Mouse (Mus musculus) right cerebral cortex, adult 2 months (tissue): ENCODE results near the gene Ano3.
A peak's percentile ranks its signal among the peaks of the same experiment; 100 is the strongest.

Experiments
- DNase-seq, 2 experiments: peaks; one replicate each; pipeline ENCODE4 v3.0.0; 2021 to 2022; ENCODE audit warnings: low spot score in 2 of 2

The Ano3 gene

GRCm38 (mm10) chr2:110806302-110807093 lies 144.2 kb downstream of the Ano3 start:
- no peak for DNase-seq

GRCm38 (mm10) chr2:110795928-110796327 lies 154.8 kb downstream of the Ano3 start:
- DNase-seq, result no peak

- DNase-seq, result peak; percentile 15 to 21
Measured at GRCm38 (mm10) chr2:110795433-110795832, 155.3 kb downstream of the Ano3 start.

- DNase-seq, result no peak
Measured at GRCm38 (mm10) chr2:110787396-110787795, 163.3 kb downstream of the Ano3 start.

- no peak for DNase-seq
Measured at GRCm38 (mm10) chr2:110759434-110759833, 191.3 kb downstream of the Ano3 start.

- no peak for DNase-seq
Measured at GRCm38 (mm10) chr2:110757556-110757955, 193.2 kb downstream of the Ano3 start.

GRCm38 (mm10) chr2:110740493-110740892 lies 210.2 kb downstream of the Ano3 start:
- DNase-seq, result no peak

GRCm38 (mm10) chr2:110739781-110740180 lies 210.9 kb downstream of the Ano3 start:
- DNase-seq, result no peak

GRCm38 (mm10) chr2:110737981-110738380 lies 212.7 kb downstream of the Ano3 start:
- DNase-seq, result no peak

- DNase-seq, result peak; percentile 22 to 40
Measured at GRCm38 (mm10) chr2:110737236-110737635, 213.5 kb downstream of the Ano3 start.

- DNase-seq, result no peak
Measured at GRCm38 (mm10) chr2:110726106-110726505, 224.6 kb downstream of the Ano3 start.

- DNase-seq, result peak in 1 of 2 experiments; percentile 9
Measured at GRCm38 (mm10) chr2:110722208-110722607, 228.5 kb downstream of the Ano3 start.

GRCm38 (mm10) chr2:110721290-110721753 lies 229.4 kb downstream of the Ano3 start, which contains the start of gene Muc15:
Gene Muc15, plus strand, starts transcription at chr2:110721340.
- DNase-seq, result no peak

GRCm38 (mm10) chr2:110719051-110719450 lies 231.7 kb downstream of the Ano3 start:
- DNase-seq, result peak; percentile 30 to 33

- peak; percentile 71 to 72 for DNase-seq
Measured at GRCm38 (mm10) chr2:110710055-110710720, 240.5 kb downstream of the Ano3 start.

GRCm38 (mm10) chr2:110709436-110709835 lies 241.3 kb downstream of the Ano3 start:
- peak in 1 of 2 experiments; percentile 13 for DNase-seq

- peak in 1 of 2 experiments; percentile 14 for DNase-seq
Measured at GRCm38 (mm10) chr2:110671071-110671624, 279.6 kb downstream of the Ano3 start.

- peak in 1 of 2 experiments; percentile 12 for DNase-seq
Measured at GRCm38 (mm10) chr2:110663329-110663728, 287.4 kb downstream of the Ano3 start.

GRCm38 (mm10) chr2:110644846-110645245 lies 305.9 kb downstream of the Ano3 start:
- no peak for DNase-seq

- no peak for DNase-seq
Measured at GRCm38 (mm10) chr2:110644358-110644757, 306.4 kb downstream of the Ano3 start.
